In genomic region chr2:156840301-156841027, GRCm38 (mm10) we compare ENCODE assay signal across 8 mouse cellular contexts. TPM values are rescaled to one million over a fixed set of nuclear protein-coding genes. Genes with fewer than 3 reads are reported as not detected.
DNase-seq lines count a peak whose midpoint lies in the region; ATAC-seq and TF ChIP-seq lines count a peak whose summit lies in the region.

No protein-coding gene starts in this region.

- 1% methylated on average over 75 of the region's 79 CpGs for WGBS in embryonic facial prominence, embryonic 10.5 days
- under 1% methylated on average over 43 of the region's 79 CpGs for WGBS in hindbrain, embryonic 11.5 days
- WGBS in liver, embryonic 15.5 days (ENCODE audit: insufficient replicate concordance) = under 1% methylated on average over 69 of the region's 79 CpGs
- under 1% methylated on average over 75 of the region's 79 CpGs for WGBS in olfactory bulb, adult 2 months

- peaks cover 0 to 27% of the 10 kb centered on the region in 2 experiments for H3K36me3 ChIP-seq in CH12.LX (replicated peaks in 1 of 2; ENCODE audit: control insufficient read depth in 1 of 2, insufficient read depth in 1 of 2, low read length in 1 of 2)
- peaks cover 41% of the 10 kb centered on the region for H3K36me3 ChIP-seq in embryonic facial prominence, embryonic 10.5 days (replicated peaks)
- H3K36me3 ChIP-seq in hindbrain, embryonic 11.5 days (ENCODE audit: control insufficient read depth, insufficient read depth, low read length) = no peaks in the 10 kb centered on the region
- peaks cover 4% of the 10 kb centered on the region; the same call in 1 of the 2 replicates for H3K36me3 ChIP-seq in liver, embryonic 15.5 days (replicated peaks)

- H3K4me2 ChIP-seq in CH12.LX (ENCODE audit: insufficient read depth, low read depth, poor library complexity, severe bottlenecking) = peak overlapping the region; percentile 55
- H3K4me2 ChIP-seq in hindbrain, embryonic 11.5 days (replicated peaks; ENCODE audit: low read depth, low read length) = peak overlapping the region; percentile 84
- peak overlapping the region; percentile 96 for H3K4me2 ChIP-seq in liver, embryonic 15.5 days

- no peak for TF ChIP-seq POLR2A in CH12.LX (IDR thresholded peaks at IDR 0.05; ENCODE audit: low read depth, low read length)
- no peak for TF ChIP-seq POLR2A in olfactory bulb, adult 2 months (IDR thresholded peaks at IDR 0.05; ENCODE audit: insufficient read depth, low read depth, low read length)

- no peak for TF ChIP-seq EP300 in CH12.LX (IDR thresholded peaks at IDR 0.05; ENCODE audit: low read length)

- H3K9me3 ChIP-seq in CH12.LX (replicated peaks; ENCODE audit: low read length) = no peaks in the 10 kb centered on the region
- no peaks in the 10 kb centered on the region for H3K9me3 ChIP-seq in embryonic facial prominence, embryonic 10.5 days
- no peaks in the 10 kb centered on the region for H3K9me3 ChIP-seq in hindbrain, embryonic 11.5 days (ENCODE audit: control insufficient read depth, low read length)
- no peaks in the 10 kb centered on the region for H3K9me3 ChIP-seq in liver, embryonic 15.5 days (replicated peaks)

- TF ChIP-seq CTCF in CH12.LX (conservative IDR thresholded peaks at IDR 0.05 in 1 of 2, IDR thresholded peaks at IDR 0.05 in 1 of 2; ENCODE audit: low read depth in 2 of 2, low read length in 2 of 2) = no peak
- TF ChIP-seq CTCF in olfactory bulb, adult 2 months (IDR thresholded peaks at IDR 0.05; ENCODE audit: insufficient read depth, low read depth, low read length) = no peak

- peaks cover 4 to 40% of the 10 kb centered on the region in 2 experiments for H3K4me1 ChIP-seq in CH12.LX (ENCODE audit: control insufficient read depth in 1 of 2, insufficient read depth in 2 of 2)
- peaks cover 58% of the 10 kb centered on the region for H3K4me1 ChIP-seq in embryonic facial prominence, embryonic 10.5 days
- H3K4me1 ChIP-seq in hindbrain, embryonic 11.5 days (replicated peaks; ENCODE audit: control insufficient read depth, insufficient read depth, low read length) = peaks cover 14% of the 10 kb centered on the region; the same call in 1 of the 2 replicates
- H3K4me1 ChIP-seq in liver, embryonic 15.5 days (replicated peaks) = peaks cover 48% of the 10 kb centered on the region
- H3K4me1 ChIP-seq in olfactory bulb, adult 2 months (ENCODE audit: control insufficient read depth, insufficient read depth, low read length) = peaks cover 35% of the 10 kb centered on the region

- H3K79me2 ChIP-seq in CH12.LX (replicated peaks; ENCODE audit: control insufficient read depth, extremely low read depth, insufficient read depth, poor library complexity, severe bottlenecking) = peaks cover 18% of the 10 kb centered on the region; the same call in 1 of the 2 replicates

- H3K27ac ChIP-seq in CH12.LX (ENCODE audit: insufficient read depth, low read depth) = no peak overlapping the region
- peak overlapping the region; percentile 99 for H3K27ac ChIP-seq in embryonic facial prominence, embryonic 10.5 days (replicated peaks)
- H3K27ac ChIP-seq in hindbrain, embryonic 11.5 days (ENCODE audit: low read depth, low read length) = peak overlapping the region; percentile 90
- peak overlapping the region; percentile 67 for H3K27ac ChIP-seq in liver, embryonic 15.5 days (replicated peaks)
- no peak overlapping the region for H3K27ac ChIP-seq in olfactory bulb, adult 2 months (ENCODE audit: insufficient read depth, low read depth, low read length)

- in situ Hi-C loops in CH12.LX (cut with MboI; ENCODE audit: low pct_ligation_motif_present, low pct_unique_long_range_greater_than_20kb, low sequenced_read_pairs) = no loop called here

- peak; percentile 49 to 50 for DNase-seq in gastrocnemius, postnatal 4 days (ENCODE audit: low spot score in 2 of 2)
- DNase-seq in gastrocnemius, postnatal 25 days = no peak
- DNase-seq in CH12.LX (ENCODE audit: extremely low read depth) = no peak
- DNase-seq in embryonic facial prominence, embryonic 10.5 days (ENCODE audit: low spot score) = peak; percentile 86
- DNase-seq in hindbrain, embryonic 11.5 days (ENCODE audit: low spot score) = peak; percentile 77

- no peaks in the 10 kb centered on the region for H3K27me3 ChIP-seq in CH12.LX (replicated peaks)
- H3K27me3 ChIP-seq in embryonic facial prominence, embryonic 10.5 days (replicated peaks; ENCODE audit: low read depth, poor library complexity, severe bottlenecking) = no peaks in the 10 kb centered on the region
- no peaks in the 10 kb centered on the region for H3K27me3 ChIP-seq in hindbrain, embryonic 11.5 days (ENCODE audit: control insufficient read depth, insufficient read depth, low read length)
- H3K27me3 ChIP-seq in liver, embryonic 15.5 days = no peaks in the 10 kb centered on the region; the same call in 1 of the 2 replicates

- no peak for TF ChIP-seq RAD21 in CH12.LX (IDR thresholded peaks at IDR 0.05; ENCODE audit: low read depth, low read length)

- peak overlapping the region; percentile 61 to 80 (median 79) for H3K4me3 ChIP-seq in CH12.LX (replicated peaks in 1 of 3; ENCODE audit: low read depth in 2 of 3, low read length in 2 of 3, poor library complexity in 1 of 3)
- peak overlapping the region; percentile 96 for H3K4me3 ChIP-seq in embryonic facial prominence, embryonic 10.5 days
- peak overlapping the region; percentile 87 for H3K4me3 ChIP-seq in hindbrain, embryonic 11.5 days (ENCODE audit: low read depth, low read length)
- H3K4me3 ChIP-seq in liver, embryonic 15.5 days (replicated peaks) = peak overlapping the region; percentile 72
- peak overlapping the region; percentile 45 for H3K4me3 ChIP-seq in olfactory bulb, adult 2 months (ENCODE audit: insufficient read depth, low read depth, low read length)

- dilution Hi-C loops in CH12.LX (cut with MboI; ENCODE audit: extremely low pct_ligation_motif_present, extremely low pct_unique_long_range_greater_than_20kb, low sequenced_read_pairs) = no loop called here

- H3K9ac ChIP-seq in CH12.LX (ENCODE audit: insufficient read depth, low read depth) = peak overlapping the region; percentile 65
- peak overlapping the region; percentile 88 for H3K9ac ChIP-seq in hindbrain, embryonic 11.5 days (ENCODE audit: low read depth, low read length)
- H3K9ac ChIP-seq in liver, embryonic 15.5 days = peak overlapping the region; percentile 62

- peak; percentile 38 for ATAC-seq in hindbrain, embryonic 11.5 days (ENCODE audit: low FRiP score)
- ATAC-seq in liver, embryonic 15.5 days (ENCODE audit: insufficient read depth) = 0 out of 2 replicates have a peak, but pooled peaks have one; percentile 10
- ATAC-seq in inflammation-experienced regulatory T-cells, adult 6 months = no peak

RNA-seq across cellular contexts. Expression of gene Tgif2, which starts 0.7 kb away (rescaled TPM):
- 10 to 100 TPM; 13.4 to 14.8 TPM for total RNA-seq in gastrocnemius, postnatal 4 days (2021)
- total RNA-seq in gastrocnemius, postnatal 25 days (2021) = under 1 TPM; 0.46 to 0.86 TPM
- total RNA-seq in CH12.LX (2012; rRNA removed) = 10.4 and 12.2 TPM in 2 replicates
- total RNA-seq in CH12.LX (2014; rRNA removed) = 10.3 TPM in 2 replicates
- 11.1 and 11.3 TPM in 2 replicates for polyA plus RNA-seq in CH12.LX (2012; ENCODE audit: insufficient read length, low read depth)
- polyA plus RNA-seq in embryonic facial prominence, embryonic 10.5 days (2016; fragmentation: Nextera tagmentation; extraction: Ambion mirVana) = 112 and 114 TPM in 2 replicates
- 69.6 and 71.8 TPM in 2 replicates for polyA plus RNA-seq in hindbrain, embryonic 11.5 days (2014; fragmentation: Nextera tagmentation; extraction: Ambion mirVana)
- 6.3 and 6.6 TPM in 2 replicates for polyA plus RNA-seq in liver, embryonic 15.5 days (2015; fragmentation: Nextera tagmentation; extraction: Ambion mirVana)
- polyA plus RNA-seq in olfactory bulb, adult 2 months (2012; ENCODE audit: insufficient read depth, insufficient read length, low replicate concordance, missing spikeins) = not detected in 2 replicates
- 1 to 10 TPM; 3.1 to 9.7 (median 4.6) TPM for polyA plus RNA-seq in inflammation-experienced regulatory T-cells, adult 6 months (2017; shearing (Covaris generic))

RNA-seq across cellular contexts. Expression of gene 4930518I15Rik, which starts 17.3 kb away (rescaled TPM):
- total RNA-seq in gastrocnemius, postnatal 4 days (2021) = 1 to 10 TPM; 1.3 to 2.7 TPM
- total RNA-seq in gastrocnemius, postnatal 25 days (2021) = under 1 TPM; 0.33 to 0.99 TPM
- 0.63 and 0.72 TPM in 2 replicates for total RNA-seq in CH12.LX (2012; rRNA removed)
- total RNA-seq in CH12.LX (2014; rRNA removed) = 0.35 and 0.51 TPM in 2 replicates
- 0.30 and 0.81 TPM in 2 replicates for polyA plus RNA-seq in CH12.LX (2012; ENCODE audit: insufficient read length, low read depth)
- 9.9 and 10.0 TPM in 2 replicates for polyA plus RNA-seq in embryonic facial prominence, embryonic 10.5 days (2016; fragmentation: Nextera tagmentation; extraction: Ambion mirVana)
- polyA plus RNA-seq in hindbrain, embryonic 11.5 days (2014; fragmentation: Nextera tagmentation; extraction: Ambion mirVana) = 5.9 and 8.6 TPM in 2 replicates
- 2.0 and 2.5 TPM in 2 replicates for polyA plus RNA-seq in liver, embryonic 15.5 days (2015; fragmentation: Nextera tagmentation; extraction: Ambion mirVana)
- polyA plus RNA-seq in olfactory bulb, adult 2 months (2012; ENCODE audit: insufficient read depth, insufficient read length, low replicate concordance, missing spikeins) = not detected in 2 replicates
- 10 to 100 TPM; 13.4 to 30.1 (median 27.0) TPM for polyA plus RNA-seq in inflammation-experienced regulatory T-cells, adult 6 months (2017; shearing (Covaris generic))

RNA-seq across cellular contexts. Expression of gene Rab5if, which starts 22.5 kb away (rescaled TPM):
- total RNA-seq in gastrocnemius, postnatal 4 days (2021) = 10 to 100 TPM; 70.6 to 75.5 TPM
- 10 to 100 TPM; 86.8 to 87.6 TPM for total RNA-seq in gastrocnemius, postnatal 25 days (2021)
- total RNA-seq in CH12.LX (2012; rRNA removed) (111 and 146 TPM in 2 replicates), CH12.LX (2014; rRNA removed) (182 and 186 TPM in 2 replicates)
- 174 and 205 TPM in 2 replicates for polyA plus RNA-seq in CH12.LX (2012; ENCODE audit: insufficient read length, low read depth)
- 174 and 187 TPM in 2 replicates for polyA plus RNA-seq in embryonic facial prominence, embryonic 10.5 days (2016; fragmentation: Nextera tagmentation; extraction: Ambion mirVana)
- 208 and 214 TPM in 2 replicates for polyA plus RNA-seq in hindbrain, embryonic 11.5 days (2014; fragmentation: Nextera tagmentation; extraction: Ambion mirVana)
- polyA plus RNA-seq in liver, embryonic 15.5 days (2015; fragmentation: Nextera tagmentation; extraction: Ambion mirVana) = 124 and 140 TPM in 2 replicates
- not detected in 2 replicates for polyA plus RNA-seq in olfactory bulb, adult 2 months (2012; ENCODE audit: insufficient read depth, insufficient read length, low replicate concordance, missing spikeins)
- 1 to 10 TPM; 3.3 to 4.6 (median 3.3) TPM for polyA plus RNA-seq in inflammation-experienced regulatory T-cells, adult 6 months (2017; shearing (Covaris generic))

RNA-seq across cellular contexts. Expression of gene Sla2, which starts 46.5 kb away (rescaled TPM):
- total RNA-seq in gastrocnemius, postnatal 4 days (2021) = not detected
- not detected for total RNA-seq in gastrocnemius, postnatal 25 days (2021)
- total RNA-seq in CH12.LX (2012; rRNA removed) (3.2 and 3.8 TPM in 2 replicates), CH12.LX (2014; rRNA removed) (0.49 and 1.1 TPM in 2 replicates)
- polyA plus RNA-seq in CH12.LX (2012; ENCODE audit: insufficient read length, low read depth) = 1.4 and 1.9 TPM in 2 replicates
- 0.29 and 0.49 TPM in 2 replicates for polyA plus RNA-seq in embryonic facial prominence, embryonic 10.5 days (2016; fragmentation: Nextera tagmentation; extraction: Ambion mirVana)
- 0.47 and 0.59 TPM in 2 replicates for polyA plus RNA-seq in hindbrain, embryonic 11.5 days (2014; fragmentation: Nextera tagmentation; extraction: Ambion mirVana)
- polyA plus RNA-seq in liver, embryonic 15.5 days (2015; fragmentation: Nextera tagmentation; extraction: Ambion mirVana) = 2.1 TPM in 2 replicates
- not detected in 2 replicates for polyA plus RNA-seq in olfactory bulb, adult 2 months (2012; ENCODE audit: insufficient read depth, insufficient read length, low replicate concordance, missing spikeins)
- polyA plus RNA-seq in inflammation-experienced regulatory T-cells, adult 6 months (2017; shearing (Covaris generic)) = 10 to 100 TPM; 55.1 to 91.5 (median 58.8) TPM

Comparison
In these comparisons a context has a peak if more than half of its experiments do, and no peak if none do; other contexts are left out.
1. DNase-seq: peak in gastrocnemius, postnatal 4 days (2 of 2), embryonic facial prominence, embryonic 10.5 days (single experiment) and hindbrain, embryonic 11.5 days (single experiment); none in gastrocnemius, postnatal 25 days (single experiment) and CH12.LX (single experiment).
2. H3K27ac ChIP-seq: peak in embryonic facial prominence, embryonic 10.5 days (single experiment), hindbrain, embryonic 11.5 days (single experiment) and liver, embryonic 15.5 days (single experiment); none in CH12.LX (single experiment) and olfactory bulb, adult 2 months (single experiment).
3. H3K4me3 ChIP-seq: peak in every context shown above with its lines; median percentile 96 in embryonic facial prominence, embryonic 10.5 days; 87 in hindbrain, embryonic 11.5 days; 79 in CH12.LX; 72 in liver, embryonic 15.5 days; 45 in olfactory bulb, adult 2 months.
4. Peak in every context shown above with its lines, with median percentiles within 50 percentile points of each other: H3K4me2 ChIP-seq and H3K9ac ChIP-seq.